ENCODE assay signal across 20 mouse cellular contexts in the genomic region with DNA sequence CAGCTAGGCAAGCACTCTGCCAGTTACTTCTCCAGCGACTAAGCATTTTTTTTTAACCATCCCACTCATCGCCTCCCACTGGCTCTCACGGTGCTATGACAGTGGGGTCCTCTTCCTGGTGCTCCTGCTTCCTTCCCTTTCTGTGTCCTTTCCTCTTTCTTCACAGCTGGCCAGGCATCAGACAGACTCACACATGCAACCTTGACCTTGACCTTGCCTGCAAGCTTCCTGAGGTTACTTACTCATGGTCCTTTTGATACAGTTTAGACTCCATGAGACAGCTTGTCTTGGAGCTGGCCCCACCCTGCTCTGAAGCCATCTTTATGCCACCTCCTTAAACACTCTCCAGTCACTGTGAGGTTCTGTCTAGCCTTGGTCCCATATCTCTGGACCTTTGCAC.
DNase-seq lines count a peak whose midpoint lies in the region; ATAC-seq lines count a peak whose summit lies in the region.
"Had no signal": no experiment of that assay in that cellular context is flagged by ENCODE, and none has a peak within 500 bp of the region (broad histone marks: within the 10 kb centered on the region; RNA-seq: fewer than 3 reads in every experiment).

No protein-coding gene starts in this region.

- H3K4me1 ChIP-seq in hindbrain, embryonic 10.5 days (replicated peaks): peaks cover 64% of the 10 kb centered on the region
- peaks cover 45% of the 10 kb centered on the region for H3K4me1 ChIP-seq in hindbrain, embryonic 12.5 days

- ATAC-seq in hindbrain, embryonic 12.5 days (ENCODE audit: low FRiP score): no peak
- ATAC-seq in granulocyte monocyte progenitor cell, adult 5-6 weeks (replicated peaks; ENCODE audit: poor library complexity, severe bottlenecking): peak; percentile 40
- ATAC-seq: forebrain, embryonic 13.5 days; forebrain, postnatal 0 days; hindbrain, embryonic 16.5 days; inflammation-experienced regulatory T-cells, adult 6 months; intestine, postnatal 0 days had no signal

- 75% methylated on average over 3 of the region's 3 CpGs for WGBS in hindbrain, embryonic 10.5 days
- 75% methylated on average over 3 of the region's 3 CpGs for WGBS in hindbrain, embryonic 12.5 days

- no peak overlapping the region for H3K4me2 ChIP-seq in hindbrain, embryonic 12.5 days (replicated peaks)
- H3K4me2 ChIP-seq: forebrain, embryonic 13.5 days; heart, embryonic 12.5 days had no signal

- H3K9ac ChIP-seq in hindbrain, embryonic 12.5 days: no peak overlapping the region
- H3K9ac ChIP-seq: forebrain, embryonic 13.5 days; forebrain, postnatal 0 days; heart, embryonic 12.5 days had no signal

- H3K36me3 ChIP-seq in hindbrain, embryonic 10.5 days: no peaks in the 10 kb centered on the region
- no peaks in the 10 kb centered on the region for H3K36me3 ChIP-seq in hindbrain, embryonic 12.5 days
- H3K36me3 ChIP-seq: embryonic facial prominence, embryonic 10.5 days; heart, embryonic 12.5 days had no signal

- peak; percentile 55 for DNase-seq in adrenal gland, adult 2 months
- DNase-seq in adrenal gland, postnatal 25 days: no peak
- DNase-seq in hindbrain, embryonic 10.5 days (ENCODE audit: low spot score): no peak
- DNase-seq in 416B (ENCODE audit: low read depth): peak; percentile 46
- DNase-seq in spleen, postnatal 4 days (ENCODE audit: low spot score in 2 of 2): no peak
- DNase-seq: cerebellum, adult 2 months; cerebellum, postnatal 10 days; forebrain, postnatal 0 days; gastrocnemius, adult 2 months; gastrocnemius, postnatal 25 days; heart, adult 18-20 months had no signal

- no peaks in the 10 kb centered on the region for H3K9me3 ChIP-seq in hindbrain, embryonic 10.5 days
- no peaks in the 10 kb centered on the region for H3K9me3 ChIP-seq in hindbrain, embryonic 12.5 days (replicated peaks)
- H3K9me3 ChIP-seq: embryonic facial prominence, embryonic 10.5 days; forebrain, embryonic 13.5 days; heart, embryonic 12.5 days had no signal

- H3K27ac ChIP-seq in hindbrain, embryonic 10.5 days: peak overlapping the region; percentile 30; the same call in 1 of the 2 replicates
- H3K27ac ChIP-seq in hindbrain, embryonic 12.5 days: no peak overlapping the region
- H3K27ac ChIP-seq: embryonic facial prominence, embryonic 10.5 days; forebrain, embryonic 13.5 days; gastrocnemius, adult 2 months had no signal

- no peaks in the 10 kb centered on the region for H3K27me3 ChIP-seq in hindbrain, embryonic 10.5 days (ENCODE audit: insufficient read depth, poor library complexity, severe bottlenecking)
- H3K27me3 ChIP-seq in hindbrain, embryonic 12.5 days: no peaks in the 10 kb centered on the region
- H3K27me3 ChIP-seq: CH12.LX; forebrain, embryonic 13.5 days had no signal

- H3K4me3 ChIP-seq in hindbrain, embryonic 10.5 days: no peak overlapping the region
- H3K4me3 ChIP-seq in hindbrain, embryonic 12.5 days: no peak overlapping the region
- H3K4me3 ChIP-seq: embryonic facial prominence, embryonic 10.5 days; forebrain, embryonic 13.5 days; gastrocnemius, adult 2 months; heart, embryonic 12.5 days had no signal

Comparison
In these comparisons a context has a peak if more than half of its experiments do, and no peak if none do; other contexts are left out.
1. DNase-seq: peak in adrenal gland, adult 2 months (single experiment) and 416B (single experiment); none in adrenal gland, postnatal 25 days (single experiment), hindbrain, embryonic 10.5 days (single experiment) and spleen, postnatal 4 days (0 of 2).